Mouse (Mus musculus) heart, adult 8-10 months (tissue): ENCODE measurements around the gene Gm20896. TPM values are rescaled to one million over a fixed set of nuclear protein-coding genes. Genes with fewer than 3 reads are reported as not detected.
"Not testable (repeated sequence)": the region's sequence is repeated elsewhere in the genome, so short reads cannot be mapped to it uniquely, and the experiment has no call there.

ENCODE experiments used
- DNase-seq: peaks from one replicate; pipeline ENCODE4 v3.0.0; 2022; ENCODE audit warnings: low spot score
- total RNA-seq, 4 experiments: library from RNA; stranded (reverse); gene quantifications; 2 replicates each; pipeline ENCODE4 v1.2.4; 2022

The Gm20896 gene
- not detected for total RNA-seq

- DNase-seq, result not testable (repeated sequence)
These were observed at the start of gene Gm20896 for GRCm38 (mm10) chrY:35921426-35921825. TSS of gene Gm20896 (minus strand) at chrY:35921526.
